Comparison of ENCODE assay signal across 10 mouse cellular contexts in the genomic region with DNA sequence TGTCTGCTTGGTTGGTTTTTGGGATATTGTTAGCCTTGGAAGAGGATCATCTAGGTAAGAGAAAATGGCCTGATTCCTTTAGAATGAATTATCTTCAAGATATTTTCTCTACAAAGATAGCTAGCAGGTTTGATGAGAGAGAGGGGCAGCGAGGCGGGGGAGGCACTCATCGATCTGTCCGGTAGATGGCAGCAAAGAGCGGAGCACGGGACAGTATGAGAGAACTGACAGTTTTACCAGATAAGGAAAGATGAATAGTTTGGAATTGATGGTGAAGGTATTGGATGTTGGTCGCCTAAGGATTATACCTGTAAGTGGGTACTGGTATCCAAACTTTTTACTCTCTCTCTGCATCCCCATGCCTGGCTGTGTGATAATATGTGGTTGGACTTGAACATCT. TPM values are rescaled to one million over a fixed set of nuclear protein-coding genes. Genes with fewer than 3 reads are reported as not detected.
DNase-seq lines count a peak whose midpoint lies in the region; ATAC-seq and TF ChIP-seq lines count a peak whose summit lies in the region.
"Had no signal": no experiment of that assay in that cellular context is flagged by ENCODE, and none has a peak within 500 bp of the region (broad histone marks: within the 10 kb centered on the region; RNA-seq: fewer than 3 reads in every experiment).

No protein-coding gene starts in this region.

- H3K27ac ChIP-seq in kidney, embryonic 14.5 days (ENCODE audit: low read depth, low read length), result no peak overlapping the region
- no peak overlapping the region for H3K27ac ChIP-seq in liver, embryonic 14.5 days
- H3K27ac ChIP-seq: neural tube, embryonic 13.5 days had no signal

- H3K36me3 ChIP-seq in kidney, embryonic 14.5 days (ENCODE audit: control insufficient read depth, insufficient read depth, low read length), result no peaks in the 10 kb centered on the region
- H3K36me3 ChIP-seq in liver, embryonic 14.5 days (replicated peaks; ENCODE audit: control insufficient read depth, insufficient read depth, low read depth), result no peaks in the 10 kb centered on the region; the same call in 1 of the 2 replicates
- H3K36me3 ChIP-seq: neural tube, embryonic 13.5 days had no signal

- WGBS in kidney, embryonic 14.5 days, result 2% methylated on average over 7 of the region's 7 CpGs
- WGBS in liver, embryonic 14.5 days (ENCODE audit: insufficient replicate concordance), result 2% methylated on average over 7 of the region's 7 CpGs

- peak; percentile 97 for TF ChIP-seq CTCF in liver, embryonic 14.5 days (IDR thresholded peaks at IDR 0.05; ENCODE audit: low read depth)

- H3K4me1 ChIP-seq in kidney, embryonic 14.5 days (ENCODE audit: control insufficient read depth, insufficient read depth, low read length), result no peaks in the 10 kb centered on the region
- H3K4me1 ChIP-seq in liver, embryonic 14.5 days (replicated peaks; ENCODE audit: control insufficient read depth in 2 of 2, insufficient read depth in 2 of 2, low read length in 1 of 2), result peaks cover 0 to 3% of the 10 kb centered on the region in 2 experiments; a peak in 1 of 4 replicates

- no peak overlapping the region for H3K4me2 ChIP-seq in kidney, embryonic 14.5 days (replicated peaks; ENCODE audit: low read depth, low read length)
- no peak overlapping the region for H3K4me2 ChIP-seq in liver, embryonic 14.5 days (ENCODE audit: low read depth)
- H3K4me2 ChIP-seq: neural tube, embryonic 13.5 days had no signal

- no peaks in the 10 kb centered on the region for H3K27me3 ChIP-seq in kidney, embryonic 14.5 days (ENCODE audit: control insufficient read depth, insufficient read depth, low read length)
- no peaks in the 10 kb centered on the region; the same call in 1 of the 2 replicates for H3K27me3 ChIP-seq in liver, embryonic 14.5 days (ENCODE audit: control insufficient read depth, insufficient read depth, low read length)
- H3K27me3 ChIP-seq: neural tube, embryonic 13.5 days had no signal

- H3K4me3 ChIP-seq in kidney, embryonic 14.5 days (ENCODE audit: low read length), result no peak overlapping the region
- no peak overlapping the region for H3K4me3 ChIP-seq in liver, embryonic 14.5 days (ENCODE audit: insufficient read depth in 1 of 2, low read depth in 2 of 2, low read length in 2 of 2)
- H3K4me3 ChIP-seq: erythroblast, embryonic 14.5 days; neural tube, embryonic 13.5 days had no signal

- DNase-seq in kidney, adult 11 months, result peak; percentile 30
- DNase-seq in adrenal gland, adult 18-20 months (ENCODE audit: low spot score in 2 of 2), result peak; percentile 80 to 86
- DNase-seq in embryo, embryonic 11.5 days (ENCODE audit: low read depth, low spot score), result peak; percentile 58
- peak; percentile 84 for DNase-seq in induced T-regulatory cell, adult 2 months (ENCODE audit: low read depth)
- no peak for DNase-seq in liver, embryonic 14.5 days (ENCODE audit: low read depth in 3 of 3, low spot score in 3 of 3)
- DNase-seq in retina, embryonic 14.5 days (ENCODE audit: low spot score), result peak; percentile 87
- DNase-seq in urinary bladder, adult 18-20 months (ENCODE audit: low spot score in 2 of 2), result peak; percentile 32 to 72

- no peaks in the 10 kb centered on the region for H3K9me3 ChIP-seq in kidney, embryonic 14.5 days (ENCODE audit: control insufficient read depth, low read length)
- H3K9me3 ChIP-seq in liver, embryonic 14.5 days (ENCODE audit: control insufficient read depth, low read length), result no peaks in the 10 kb centered on the region
- H3K9me3 ChIP-seq: neural tube, embryonic 13.5 days had no signal

- no peak overlapping the region for H3K9ac ChIP-seq in kidney, embryonic 14.5 days (ENCODE audit: low read depth, low read length)
- no peak overlapping the region for H3K9ac ChIP-seq in liver, embryonic 14.5 days (replicated peaks)
- H3K9ac ChIP-seq: neural tube, embryonic 13.5 days had no signal

- no peak for TF ChIP-seq EP300 in liver, embryonic 14.5 days (IDR thresholded peaks at IDR 0.05; ENCODE audit: low read depth)

- ATAC-seq in kidney, embryonic 14.5 days (ENCODE audit: low FRiP score, low TSS enrichment), result no peak
- no peak for ATAC-seq in liver, embryonic 14.5 days (ENCODE audit: insufficient read depth)

RNA-seq across cellular contexts. Expression of a gene that starts 14.7 kb away (rescaled TPM):
- polyA plus RNA-seq in kidney, embryonic 14.5 days (2014; fragmentation: Nextera tagmentation; extraction: Ambion mirVana), result 55.5 and 69.3 TPM in 2 replicates
- 10 to 100 TPM; 17.5 to 17.6 TPM for total RNA-seq in adrenal gland, adult 18-20 months (2021)
- 4.9 and 8.1 TPM in 2 replicates for polyA plus RNA-seq in liver, embryonic 14.5 days (2012; rRNA removed)
- polyA plus RNA-seq in liver, embryonic 14.5 days (2014; fragmentation: Nextera tagmentation; extraction: Ambion mirVana), result 16.7 and 17.0 TPM in 2 replicates

RNA-seq across cellular contexts. Expression of a gene that starts 19.0 kb away (rescaled TPM):
- polyA plus RNA-seq in kidney, embryonic 14.5 days (2014; fragmentation: Nextera tagmentation; extraction: Ambion mirVana), result 7.9 and 12.1 TPM in 2 replicates
- total RNA-seq in adrenal gland, adult 18-20 months (2021), result 1 to 10 TPM; 4.1 to 5.1 TPM
- 1.2 and 1.6 TPM in 2 replicates for polyA plus RNA-seq in liver, embryonic 14.5 days (2012; rRNA removed)
- 2.2 and 2.5 TPM in 2 replicates for polyA plus RNA-seq in liver, embryonic 14.5 days (2014; fragmentation: Nextera tagmentation; extraction: Ambion mirVana)

Comparison
In these comparisons a context has a peak if more than half of its experiments do, and no peak if none do; other contexts are left out.
1. DNase-seq: peak in kidney, adult 11 months (single experiment), adrenal gland, adult 18-20 months (2 of 2), embryo, embryonic 11.5 days (single experiment), induced T-regulatory cell, adult 2 months (single experiment), retina, embryonic 14.5 days (single experiment) and urinary bladder, adult 18-20 months (2 of 2); none in liver, embryonic 14.5 days (0 of 3).